Mouse (Mus musculus) frontal cortex, adult 2 months (tissue): Measurements from ENCODE around the gene Dcaf8. TPM values are rescaled to one million over a fixed set of nuclear protein-coding genes. Genes with fewer than 3 reads are reported as not detected.

ENCODE experiments used
- DNase-seq, 2 experiments: peaks; one replicate each; pipeline ENCODE4 v3.0.0; 2022; ENCODE audit warnings: low spot score in 1 of 2; ENCODE audit errors: extremely low spot score in 1 of 2
- polyA plus RNA-seq: library from polyadenylated mRNA; depleted of rRNA; stranded (reverse); fragments of >200 nt; gene quantifications from 2 replicates; pipeline ENCODE4 v1.2.3, GENCODE M21; 2012; rRNA removed

The Dcaf8 gene
- 92.6 and 102 TPM in 2 replicates for polyA plus RNA-seq

DNA sequence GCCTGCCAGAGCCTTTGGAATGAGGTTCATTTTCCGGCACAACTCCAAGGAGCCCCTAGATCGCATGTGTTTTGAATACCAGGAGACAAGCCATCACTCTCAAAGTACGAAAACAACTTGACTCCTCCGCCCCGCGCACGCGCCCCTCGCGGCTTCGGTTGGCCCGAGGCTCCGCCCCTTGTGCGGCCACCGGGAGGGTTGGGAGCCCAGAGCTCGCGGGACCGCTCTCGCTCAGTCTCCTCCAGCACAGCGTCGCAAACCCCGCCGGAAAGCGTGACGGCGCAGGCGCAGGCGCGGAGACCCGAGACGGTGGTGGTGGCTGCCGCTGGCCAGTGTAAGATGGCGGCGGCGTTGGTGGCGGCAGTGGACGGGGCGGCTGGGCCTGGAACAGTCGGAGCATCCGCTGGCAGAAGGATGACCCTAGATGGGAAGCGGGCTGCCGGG lies at the start of gene Dcaf8:
TSS of gene Dcaf8 (plus strand) at position 250 of the 444 bp plus-strand sequence.
- DNase-seq = peak; percentile 90 to 96

DNA sequence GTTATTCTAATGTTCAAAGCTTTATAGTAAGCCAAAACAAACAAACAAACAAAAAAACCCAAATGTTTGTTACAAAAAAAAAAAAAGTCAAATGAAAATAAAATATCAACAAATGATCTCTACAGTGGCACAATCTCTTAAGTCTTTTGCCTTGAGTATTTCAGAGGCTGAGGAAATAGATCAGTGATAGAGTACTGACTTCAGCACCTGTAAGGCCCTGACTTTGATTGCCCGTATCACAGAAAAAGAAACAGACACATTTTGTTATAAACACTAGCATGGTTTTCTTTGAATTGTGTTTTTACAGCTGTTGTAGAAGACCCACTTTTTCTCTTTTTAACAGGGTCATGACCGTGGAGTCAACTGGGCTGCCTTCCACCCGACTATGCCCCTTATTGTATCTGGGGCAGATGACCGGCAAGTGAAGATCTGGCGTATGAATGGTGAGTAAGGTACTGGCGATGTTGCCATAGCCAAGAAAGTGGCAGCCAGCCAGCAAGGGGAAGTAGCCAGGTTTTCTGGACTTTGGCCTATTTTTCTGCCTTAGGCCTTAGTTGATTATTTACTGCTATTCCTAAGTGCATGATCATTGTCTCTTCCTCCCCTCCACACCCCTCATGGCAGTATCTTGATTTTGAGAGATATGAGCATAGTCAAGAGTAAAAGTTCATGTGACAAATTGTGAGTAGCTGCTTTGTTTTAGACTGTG lies 48.4 kb upstream of the Dcaf8 start:
- DNase-seq = no peak

- DNase-seq = no peak
Measured at GRCm38 (mm10) chr1:172103619-172104018, 44.3 kb upstream of the Dcaf8 start.

DNA sequence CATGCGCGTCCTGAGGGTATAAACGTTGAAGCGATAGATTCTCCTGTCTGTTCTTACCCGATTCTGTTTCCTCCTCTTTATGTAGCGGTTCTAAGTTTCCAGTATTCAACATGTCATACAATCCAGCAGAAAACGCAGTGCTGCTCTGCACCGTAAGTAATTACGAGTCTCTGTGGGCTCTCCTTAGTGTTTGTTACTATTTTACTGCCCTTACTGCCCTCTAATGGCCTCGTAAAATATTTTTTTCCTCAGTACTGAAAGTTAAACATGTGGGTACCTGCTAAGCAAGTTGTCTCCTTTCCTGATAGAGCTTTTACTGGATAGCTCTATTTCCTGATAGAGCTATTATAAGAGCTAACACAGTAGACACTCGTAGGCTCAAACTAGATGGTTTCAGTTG lies 42.8 kb upstream of the Dcaf8 start:
- DNase-seq = no peak

- no peak for DNase-seq
Measured at GRCm38 (mm10) chr1:172107777-172108477, 40.0 kb upstream of the Dcaf8 start.

GRCm38 (mm10) chr1:172116948-172117347 lies 30.9 kb upstream of the Dcaf8 start:
- peak in 1 of 2 experiments; percentile 24 for DNase-seq

GRCm38 (mm10) chr1:172119100-172119499 lies 28.8 kb upstream of the Dcaf8 start:
- DNase-seq = no peak

- peak; percentile 42 to 69 for DNase-seq
Measured at GRCm38 (mm10) chr1:172119720-172120119, 28.2 kb upstream of the Dcaf8 start.

DNA sequence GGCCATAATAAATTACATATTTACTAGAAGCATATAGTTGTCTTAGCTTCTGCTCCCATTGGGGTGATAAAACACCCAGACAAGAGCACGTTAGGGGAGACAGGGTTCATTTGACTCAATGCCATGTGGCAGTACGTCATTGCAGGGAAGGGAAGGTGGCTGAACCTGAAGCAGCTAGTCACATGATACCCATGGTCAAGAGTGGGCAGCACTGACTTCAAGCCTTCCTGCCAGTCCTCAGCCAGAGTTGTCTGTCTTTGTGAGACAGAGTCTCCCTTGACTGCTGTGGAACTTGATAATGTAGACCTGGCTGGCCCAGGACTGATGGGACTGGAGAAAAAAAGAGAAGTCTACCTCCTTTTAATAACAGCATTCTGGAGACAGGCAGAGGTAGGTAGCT lies 25.2 kb upstream of the Dcaf8 start:
- no peak for DNase-seq

GRCm38 (mm10) chr1:172124572-172124971 lies 23.3 kb upstream of the Dcaf8 start:
- no peak for DNase-seq

- peak; percentile 29 to 85 for DNase-seq
Measured at GRCm38 (mm10) chr1:172126376-172127347, 21.2 kb upstream of the Dcaf8 start, which contains the start of gene Pex19. Gene Pex19, plus strand, starts transcription at chr1:172126755.

DNA sequence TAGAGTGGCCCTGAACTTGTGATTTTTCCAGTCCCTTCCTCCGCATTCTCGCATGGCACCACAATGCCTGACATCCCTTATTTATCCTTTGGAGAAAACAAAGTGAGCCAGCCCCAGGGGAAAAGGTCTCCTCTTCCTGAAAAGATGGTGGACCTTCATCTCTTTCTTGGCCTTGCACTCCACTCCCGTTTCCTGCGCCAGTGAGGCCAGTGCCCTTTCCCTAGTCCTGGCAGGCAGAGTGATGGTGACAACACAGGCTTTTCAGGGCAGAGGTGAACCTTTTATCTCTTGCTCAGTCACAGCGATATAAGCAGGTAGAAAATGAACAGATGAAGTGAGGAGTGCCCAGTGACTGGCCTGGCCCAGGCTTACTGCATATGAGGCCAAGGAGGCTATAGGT lies 20.4 kb upstream of the Dcaf8 start:
- DNase-seq = no peak

GRCm38 (mm10) chr1:172128563-172128962 lies 19.3 kb upstream of the Dcaf8 start:
- DNase-seq = no peak

DNA sequence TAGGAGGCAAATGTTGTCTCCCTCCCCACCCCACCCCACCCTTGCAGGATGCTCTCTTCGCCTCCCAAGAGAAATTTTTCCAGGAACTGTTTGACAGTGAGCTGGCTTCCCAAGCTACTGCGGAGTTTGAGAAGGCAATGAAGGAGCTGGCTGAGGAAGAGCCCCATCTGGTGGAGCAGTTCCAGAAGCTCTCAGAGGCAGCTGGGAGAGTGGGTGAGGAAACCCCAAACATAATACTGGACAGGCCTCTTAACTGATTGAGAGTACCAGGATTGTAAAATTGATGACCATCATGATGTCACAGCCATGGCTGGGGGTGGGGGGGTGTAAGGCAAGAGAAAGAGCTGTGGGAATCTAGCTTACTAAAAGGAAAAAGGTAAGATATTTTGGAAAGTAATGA lies 18.8 kb upstream of the Dcaf8 start:
- DNase-seq = peak in 1 of 2 experiments; percentile 50

- no peak for DNase-seq
Measured at GRCm38 (mm10) chr1:172129780-172130179, 18.1 kb upstream of the Dcaf8 start.

DNA sequence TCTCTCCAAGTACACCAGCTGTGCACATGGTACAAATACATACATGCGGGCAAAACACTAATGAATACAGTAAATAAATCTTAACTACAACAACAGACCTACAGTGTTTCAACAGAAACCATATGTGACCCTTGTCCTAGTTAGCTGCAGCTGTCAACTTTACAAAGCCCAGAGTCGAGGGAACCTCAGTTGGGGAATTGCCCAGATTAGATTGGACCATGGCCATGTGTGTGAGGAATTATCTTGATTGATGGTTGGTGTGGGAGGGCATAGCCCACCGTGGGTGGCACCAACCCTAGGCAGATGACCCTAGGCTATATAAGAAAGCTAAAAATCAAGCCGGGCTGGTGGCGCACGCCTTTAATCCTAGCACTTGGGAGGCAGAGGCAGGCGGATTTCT lies 15.6 kb upstream of the Dcaf8 start:
- no peak for DNase-seq

DNA sequence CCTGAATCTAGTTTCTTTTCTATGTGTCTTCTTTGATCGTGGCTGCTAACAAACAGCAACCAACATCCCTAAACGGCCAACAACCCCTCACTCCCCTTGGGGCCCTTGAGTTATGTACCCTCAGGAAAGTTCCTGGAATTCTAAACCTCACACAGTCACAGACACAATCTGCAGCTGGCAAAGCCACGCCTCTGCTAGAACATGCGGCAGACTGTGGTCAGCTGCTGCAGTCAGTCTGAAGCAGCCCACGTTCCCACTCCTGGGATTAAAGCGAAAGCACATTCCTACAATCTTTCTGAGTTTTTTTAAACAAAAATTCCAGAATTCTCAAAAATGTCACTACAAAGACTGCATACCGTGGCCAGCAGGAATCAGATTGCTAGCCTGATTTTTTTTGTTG lies 14.3 kb upstream of the Dcaf8 start:
- DNase-seq = no peak

DNA sequence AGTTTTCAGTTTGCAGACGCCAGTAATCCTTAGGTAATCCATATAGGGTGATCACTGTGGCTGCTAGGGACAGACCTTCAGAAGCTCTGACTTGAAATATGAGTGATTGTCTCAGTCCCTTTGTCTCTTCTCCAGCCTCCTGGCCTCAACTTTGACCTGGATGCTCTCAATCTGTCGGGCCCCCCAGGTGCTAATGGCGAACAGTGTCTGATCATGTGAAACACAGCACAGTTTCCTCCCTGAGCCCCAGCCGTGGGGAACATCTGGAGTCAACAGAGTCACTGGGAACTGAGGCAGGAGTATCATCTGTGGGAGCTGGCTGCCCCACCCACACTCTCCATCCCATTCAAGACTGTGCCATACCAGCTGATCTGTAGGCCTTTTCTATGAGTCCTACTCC lies 13.8 kb upstream of the Dcaf8 start:
- DNase-seq = no peak

GRCm38 (mm10) chr1:172140160-172140559 lies 7.7 kb upstream of the Dcaf8 start:
- no peak for DNase-seq

- no peak for DNase-seq
Measured at GRCm38 (mm10) chr1:172140825-172141224, 7.1 kb upstream of the Dcaf8 start.

DNA sequence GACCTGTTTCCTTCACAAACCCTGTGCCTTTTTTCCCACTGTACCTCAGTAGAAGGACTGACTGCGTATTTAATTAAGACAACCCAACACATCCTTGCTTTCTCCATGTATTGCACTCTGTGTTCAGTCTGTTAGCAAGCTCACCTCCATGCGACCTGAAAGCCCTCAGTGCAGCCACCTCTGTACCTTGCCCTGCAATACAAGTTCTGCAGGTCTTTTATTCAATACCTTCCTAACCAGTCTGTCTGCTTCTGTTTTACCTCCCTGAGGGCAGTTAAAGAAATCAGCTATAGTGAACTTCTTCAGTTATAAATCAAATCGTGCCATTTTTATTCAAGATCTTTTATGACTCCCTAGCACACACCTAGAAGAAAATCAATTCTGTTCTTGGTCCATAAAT lies 6.4 kb upstream of the Dcaf8 start:
- no peak for DNase-seq
